Mouse (Mus musculus): ENCODE results near the gene Atrnl1. TPM values are rescaled to one million over a fixed set of nuclear protein-coding genes. Genes with fewer than 3 reads are reported as not detected.
A peak's percentile ranks its signal among the peaks of the same experiment; 100 is the strongest.

Gene Atrnl1
- polyA plus RNA-seq, 1 experiment from 2014 or later: 8.1 TPM

DNA sequence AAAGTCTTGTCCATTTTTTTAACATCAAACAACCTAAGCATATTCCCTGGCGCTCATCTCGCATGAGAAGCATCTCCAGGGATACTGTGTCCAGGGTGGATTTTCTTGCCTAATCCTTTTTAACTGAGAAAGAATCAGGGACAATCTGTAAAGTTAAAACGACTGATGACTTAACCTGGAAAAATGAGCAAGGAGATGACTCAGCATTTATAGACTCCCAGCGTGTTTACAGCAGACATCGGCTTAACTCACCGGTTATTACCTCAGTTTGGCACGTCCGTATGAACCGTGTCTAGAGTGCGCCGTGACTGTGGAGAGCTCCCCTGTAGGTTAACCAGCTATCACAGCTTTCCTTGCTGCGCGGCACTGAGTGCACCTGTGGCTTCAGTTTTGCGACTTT is 141.4 kb downstream of the Atrnl1 start:
- Histone ChIP-seq H3K27ac (no peak overlapping the region), H3K4me2 (ENCODE audit: low read length) (no peak overlapping the region), H3K4me1 (replicated peaks; ENCODE audit: insufficient read depth, low read length) (no peaks in the 10 kb centered on the region), H3K4me3 (replicated peaks; ENCODE audit: low read depth, low read length) (no peak overlapping the region), H3K27me3 (ENCODE audit: insufficient read depth, low read length) (no peaks in the 10 kb centered on the region), H3K9ac (ENCODE audit: low read depth, low read length) (no peak overlapping the region), H3K36me3 (ENCODE audit: insufficient read depth, low read length) (0 out of 2 replicates have a peak, but pooled peaks cover 2% of the 10 kb centered on the region), H3K9me3 (replicated peaks; ENCODE audit: low read length) (no peaks in the 10 kb centered on the region)
- DNase-seq (ENCODE audit: low spot score) (no peak), ATAC-seq (replicated peaks; ENCODE audit: low FRiP score, low read depth) (no peak)
- 94% methylated on average over 14 of the region's 14 CpGs for WGBS
- no peak for TF ChIP-seq CTCF (IDR thresholded peaks at IDR 0.05; ENCODE audit: low read depth)

DNA sequence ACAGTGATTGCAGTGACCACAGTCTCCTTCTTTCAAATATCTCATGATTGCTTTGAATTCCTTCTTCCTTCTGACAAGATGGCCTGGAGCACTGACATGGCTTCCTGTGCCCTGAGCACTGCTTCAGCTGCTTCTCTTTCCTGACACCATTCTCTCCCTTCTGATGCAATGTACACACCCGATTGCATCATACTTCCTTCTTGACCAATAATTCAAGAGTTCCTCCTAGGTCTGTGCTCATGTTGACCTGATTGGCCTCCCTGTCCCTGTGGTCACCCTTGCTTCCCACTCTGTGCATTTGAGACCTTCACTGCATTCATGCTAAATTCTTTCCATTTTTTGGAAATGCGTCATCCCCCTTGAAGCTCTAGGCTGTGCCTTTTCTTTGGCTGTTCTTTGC is 151.7 kb downstream of the Atrnl1 start:
- DNase-seq (ENCODE audit: low spot score): peak; percentile 6
- WGBS: 87% methylated on average over 2 of the region's 2 CpGs

DNA sequence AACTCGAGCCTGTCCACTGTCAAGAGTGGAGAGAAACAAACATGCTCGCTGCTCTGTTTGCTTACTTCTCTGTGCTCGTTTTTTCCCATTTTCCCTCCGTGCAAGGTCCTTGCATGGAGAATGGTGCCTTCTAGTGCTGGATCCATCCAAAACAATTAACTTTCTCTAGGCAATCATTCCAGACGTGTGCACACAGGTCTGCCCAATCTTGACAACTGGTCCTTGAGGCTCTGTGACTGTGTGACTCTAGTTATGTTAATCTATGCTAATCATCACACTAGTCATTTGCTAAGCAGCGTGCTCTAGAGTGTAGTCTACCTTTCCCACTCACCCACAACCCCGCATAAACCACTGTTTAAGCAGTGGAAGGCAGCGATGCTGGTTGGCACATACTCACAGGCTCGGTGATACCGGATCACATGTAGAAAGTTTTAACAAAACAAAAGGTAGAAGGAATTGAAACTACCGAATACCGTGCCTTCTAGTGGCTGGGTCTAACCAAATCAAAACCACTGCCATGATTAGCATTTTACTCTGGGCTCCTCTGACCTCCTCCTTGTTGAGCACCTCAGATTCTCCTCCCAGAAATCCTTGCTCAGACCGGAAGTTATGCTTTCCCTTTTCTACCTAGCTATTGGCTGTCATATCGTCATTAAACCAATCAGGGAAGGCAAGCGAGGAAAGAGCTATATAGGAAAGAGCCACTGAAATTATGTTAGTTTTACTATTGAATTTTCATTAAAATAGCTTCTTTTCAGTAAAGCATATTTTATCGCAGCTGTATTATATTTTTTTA is 153.9 kb downstream of the Atrnl1 start:
- no peak overlapping the region for H3K9ac ChIP-seq (ENCODE audit: low read depth, low read length)
- no peaks in the 10 kb centered on the region for H3K4me1 ChIP-seq (replicated peaks; ENCODE audit: insufficient read depth, low read length)
- no peaks in the 10 kb centered on the region for H3K27me3 ChIP-seq (ENCODE audit: insufficient read depth, low read length)
- WGBS: 88% methylated on average over 16 of the region's 16 CpGs
- no peak overlapping the region for H3K4me2 ChIP-seq (ENCODE audit: low read length)
- TF ChIP-seq CTCF (IDR thresholded peaks at IDR 0.05; ENCODE audit: low read depth): no peak
- no peaks in the 10 kb centered on the region for H3K9me3 ChIP-seq (replicated peaks; ENCODE audit: low read length)
- DNase-seq (ENCODE audit: low spot score) (no peak), ATAC-seq (replicated peaks; ENCODE audit: low FRiP score, low read depth) (no peak)
- 0 out of 2 replicates have a peak, but pooled peaks cover 2% of the 10 kb centered on the region for H3K36me3 ChIP-seq (ENCODE audit: insufficient read depth, low read length)
- no peak overlapping the region for H3K4me3 ChIP-seq (replicated peaks; ENCODE audit: low read depth, low read length)
- H3K27ac ChIP-seq: no peak overlapping the region

More for the DNA sequence above, 151.7 kb downstream of the Atrnl1 start:
- no peak overlapping the region for H3K9ac ChIP-seq (ENCODE audit: low read depth, low read length)
- no peak overlapping the region for H3K27ac ChIP-seq
- H3K36me3 ChIP-seq (ENCODE audit: insufficient read depth, low read length): 0 out of 2 replicates have a peak, but pooled peaks cover 2% of the 10 kb centered on the region
- no peak overlapping the region for H3K4me3 ChIP-seq (replicated peaks; ENCODE audit: low read depth, low read length)
- H3K27me3 ChIP-seq (ENCODE audit: insufficient read depth, low read length): no peaks in the 10 kb centered on the region
- no peak for ATAC-seq (replicated peaks; ENCODE audit: low FRiP score, low read depth)
- no peak for TF ChIP-seq CTCF (IDR thresholded peaks at IDR 0.05; ENCODE audit: low read depth)
- H3K4me2 ChIP-seq (ENCODE audit: low read length): no peak overlapping the region
- no peaks in the 10 kb centered on the region for H3K9me3 ChIP-seq (replicated peaks; ENCODE audit: low read length)
- H3K4me1 ChIP-seq (replicated peaks; ENCODE audit: insufficient read depth, low read length): no peaks in the 10 kb centered on the region

DNA sequence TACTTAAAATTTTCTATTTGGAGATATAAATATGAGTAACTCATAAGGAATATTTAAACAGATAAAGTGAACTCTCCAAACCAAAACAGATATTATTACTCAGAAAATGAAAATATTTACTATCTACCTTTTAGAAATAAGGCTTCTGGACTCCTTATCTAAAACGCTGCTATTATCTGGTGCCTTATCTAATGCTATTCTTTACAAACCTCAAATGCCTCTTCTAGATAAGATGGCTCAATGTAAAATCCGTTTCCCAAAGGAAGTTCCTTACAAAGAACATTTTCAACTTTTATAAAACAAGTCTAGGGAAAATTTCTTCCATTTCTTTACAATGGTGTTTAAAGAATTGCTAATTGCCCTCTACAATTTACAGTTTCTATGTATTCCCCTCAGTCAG is 156.2 kb downstream of the Atrnl1 start:
- H3K4me3 ChIP-seq (replicated peaks; ENCODE audit: low read depth, low read length): no peak overlapping the region
- no peak overlapping the region for H3K4me2 ChIP-seq (ENCODE audit: low read length)
- WGBS: 83% methylated on average over 2 of the region's 2 CpGs
- no peak overlapping the region for H3K9ac ChIP-seq (ENCODE audit: low read depth, low read length)
- ATAC-seq (replicated peaks; ENCODE audit: low FRiP score, low read depth) (no peak), DNase-seq (ENCODE audit: low spot score) (no peak)
- no peak for TF ChIP-seq CTCF (IDR thresholded peaks at IDR 0.05; ENCODE audit: low read depth)
- H3K27me3 ChIP-seq (ENCODE audit: insufficient read depth, low read length): no peaks in the 10 kb centered on the region
- H3K27ac ChIP-seq: no peak overlapping the region
- 0 out of 2 replicates have a peak, but pooled peaks cover under 1% of the 10 kb centered on the region for H3K36me3 ChIP-seq (ENCODE audit: insufficient read depth, low read length)
- H3K9me3 ChIP-seq (replicated peaks; ENCODE audit: low read length): no peaks in the 10 kb centered on the region
- no peaks in the 10 kb centered on the region for H3K4me1 ChIP-seq (replicated peaks; ENCODE audit: insufficient read depth, low read length)

- DNase-seq (ENCODE audit: low spot score): no peak
- no peak for TF ChIP-seq CTCF (IDR thresholded peaks at IDR 0.05; ENCODE audit: low read depth)
- Histone ChIP-seq H3K27ac (no peak overlapping the region), H3K4me3 (replicated peaks; ENCODE audit: low read depth, low read length) (no peak overlapping the region), H3K4me1 (replicated peaks; ENCODE audit: insufficient read depth, low read length) (no peaks in the 10 kb centered on the region), H3K9me3 (replicated peaks; ENCODE audit: low read length) (no peaks in the 10 kb centered on the region), H3K36me3 (ENCODE audit: insufficient read depth, low read length) (no peaks in the 10 kb centered on the region), H3K27me3 (ENCODE audit: insufficient read depth, low read length) (no peaks in the 10 kb centered on the region), H3K9ac (ENCODE audit: low read depth, low read length) (no peak overlapping the region), H3K4me2 (ENCODE audit: low read length) (no peak overlapping the region)
- ATAC-seq (replicated peaks; ENCODE audit: low FRiP score, low read depth): no peak
- WGBS: 93% methylated on average over 11 of the region's 11 CpGs
Observed at GRCm38 (mm10) chr19:57768661-57769060, 157.8 kb downstream of the Atrnl1 start.

GRCm38 (mm10) chr19:57782366-57783089 is 171.7 kb downstream of the Atrnl1 start:
- Histone ChIP-seq H3K4me3 (replicated peaks; ENCODE audit: low read depth, low read length) (no peak overlapping the region), H3K27me3 (ENCODE audit: insufficient read depth, low read length) (no peaks in the 10 kb centered on the region), H3K36me3 (ENCODE audit: insufficient read depth, low read length) (no peaks in the 10 kb centered on the region), H3K4me1 (replicated peaks; ENCODE audit: insufficient read depth, low read length) (no peaks in the 10 kb centered on the region), H3K9ac (ENCODE audit: low read depth, low read length) (no peak overlapping the region), H3K27ac (no peak overlapping the region), H3K4me2 (ENCODE audit: low read length) (no peak overlapping the region), H3K9me3 (replicated peaks; ENCODE audit: low read length) (no peaks in the 10 kb centered on the region)
- no peak for ATAC-seq (replicated peaks; ENCODE audit: low FRiP score, low read depth)
- peak; percentile 8 for DNase-seq (ENCODE audit: low spot score)
- WGBS: 88% methylated on average over 3 of the region's 3 CpGs
- TF ChIP-seq CTCF (IDR thresholded peaks at IDR 0.05; ENCODE audit: low read depth): no peak
